Mouse (Mus musculus): ENCODE data around the gene Gm10382. TPM values are rescaled to one million over a fixed set of nuclear protein-coding genes. Genes with fewer than 3 reads are reported as not detected.
"Not testable (repeated sequence)": the region's sequence is repeated elsewhere in the genome, so short reads cannot be mapped to it uniquely, and the experiment has no call there.

Gm10382 gene
- total RNA-seq, 2 experiments from 2014 or later, result not detected

DNA sequence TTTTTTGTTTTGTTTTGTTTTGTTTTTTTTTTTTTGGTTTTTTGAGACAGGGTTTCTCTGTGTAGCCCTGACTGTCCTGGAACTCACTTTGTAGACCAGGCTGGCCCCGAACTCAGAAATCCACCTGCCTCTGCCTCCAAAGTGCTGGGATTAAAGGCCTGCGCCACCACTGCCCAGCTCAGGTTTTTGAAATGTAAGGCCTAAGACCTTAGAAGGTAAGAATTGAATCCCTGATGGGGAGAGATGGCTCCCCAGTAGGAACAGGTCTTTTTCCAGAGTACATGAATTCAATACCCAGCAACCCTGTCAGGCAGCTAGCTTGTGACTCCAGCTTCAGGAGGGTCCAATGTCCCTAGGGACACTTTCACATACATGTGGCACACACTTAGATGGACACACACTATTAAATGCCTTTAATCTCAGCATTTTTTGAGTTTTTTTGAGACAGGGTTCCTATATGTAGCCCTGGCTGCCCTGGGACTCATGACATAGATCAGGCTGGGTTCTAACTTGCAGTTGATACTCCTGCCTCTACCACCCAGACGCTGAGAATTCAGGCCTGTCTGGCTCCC lies 1.9 kb downstream of the Gm10382 start:
- DNase-seq, result no peak
- intact Hi-C loops (cut with DNase I; ENCODE audit: low total_unique reads), result no loop called here

DNA sequence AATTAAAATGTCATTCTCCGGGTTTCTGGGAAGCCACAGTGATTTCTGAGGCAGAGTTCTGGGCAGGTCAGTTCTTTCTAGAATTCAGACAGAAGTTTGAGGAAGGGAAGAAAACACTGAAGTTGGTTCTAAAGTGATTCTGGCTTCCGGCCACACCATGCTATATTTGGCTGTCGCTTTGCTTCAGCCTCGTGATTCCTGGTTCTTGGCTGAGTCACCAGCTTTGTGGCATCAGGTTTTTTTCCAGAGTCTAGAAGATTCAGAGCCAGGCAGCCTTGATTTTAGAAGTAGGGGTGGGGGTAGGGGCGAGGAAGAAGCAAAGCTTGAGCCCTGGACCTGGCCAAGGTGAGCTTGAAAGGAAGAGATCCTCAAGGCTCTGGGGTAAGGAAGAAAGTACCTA lies 2.5 kb downstream of the Gm10382 start:
- DNase-seq, result peak; percentile 52
- intact Hi-C loops (cut with DNase I; ENCODE audit: low total_unique reads), result no loop called here

DNA sequence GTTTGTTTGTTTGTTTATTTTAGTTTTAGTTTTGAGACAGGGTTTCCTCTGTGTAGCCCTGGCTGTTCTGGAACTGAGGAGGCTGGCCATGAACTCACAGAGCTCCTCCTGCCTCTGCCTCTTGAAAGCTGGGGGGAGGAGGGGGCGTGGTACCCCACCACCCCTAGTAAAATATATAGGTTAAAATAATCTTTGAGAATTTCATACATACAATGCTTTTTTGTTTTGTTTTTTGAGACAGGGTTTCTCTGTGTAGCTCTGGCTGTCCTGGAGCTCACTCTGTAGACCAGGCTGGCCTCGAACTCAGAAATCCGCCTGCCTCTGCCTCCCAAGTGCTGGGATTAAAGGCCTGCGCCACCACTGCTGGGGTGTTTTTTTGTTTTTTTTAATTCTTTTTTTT lies 3.1 kb downstream of the Gm10382 start:
- intact Hi-C loops (cut with DNase I; ENCODE audit: low total_unique reads); DNase-seq: not testable (repeated sequence)

DNA sequence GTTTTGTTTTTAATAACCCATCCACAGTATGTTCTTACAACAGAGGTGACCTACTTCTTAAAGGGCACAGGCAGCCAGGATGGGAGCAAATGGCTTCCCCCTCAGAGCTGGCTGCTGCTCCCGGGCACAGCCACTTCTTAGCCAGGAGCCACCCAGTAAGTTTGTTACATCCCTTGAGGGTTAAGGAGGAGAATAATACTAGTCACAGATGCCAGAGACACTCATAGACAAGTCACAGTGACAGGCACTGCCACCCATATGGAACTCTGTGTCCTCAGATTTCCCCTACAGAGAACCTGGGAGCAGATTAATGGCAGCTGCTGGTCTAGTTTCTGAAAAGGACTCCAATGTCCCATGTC lies 3.5 kb downstream of the Gm10382 start:
- no peak for DNase-seq
- intact Hi-C loops (cut with DNase I; ENCODE audit: low total_unique reads), result no loop called here

DNA sequence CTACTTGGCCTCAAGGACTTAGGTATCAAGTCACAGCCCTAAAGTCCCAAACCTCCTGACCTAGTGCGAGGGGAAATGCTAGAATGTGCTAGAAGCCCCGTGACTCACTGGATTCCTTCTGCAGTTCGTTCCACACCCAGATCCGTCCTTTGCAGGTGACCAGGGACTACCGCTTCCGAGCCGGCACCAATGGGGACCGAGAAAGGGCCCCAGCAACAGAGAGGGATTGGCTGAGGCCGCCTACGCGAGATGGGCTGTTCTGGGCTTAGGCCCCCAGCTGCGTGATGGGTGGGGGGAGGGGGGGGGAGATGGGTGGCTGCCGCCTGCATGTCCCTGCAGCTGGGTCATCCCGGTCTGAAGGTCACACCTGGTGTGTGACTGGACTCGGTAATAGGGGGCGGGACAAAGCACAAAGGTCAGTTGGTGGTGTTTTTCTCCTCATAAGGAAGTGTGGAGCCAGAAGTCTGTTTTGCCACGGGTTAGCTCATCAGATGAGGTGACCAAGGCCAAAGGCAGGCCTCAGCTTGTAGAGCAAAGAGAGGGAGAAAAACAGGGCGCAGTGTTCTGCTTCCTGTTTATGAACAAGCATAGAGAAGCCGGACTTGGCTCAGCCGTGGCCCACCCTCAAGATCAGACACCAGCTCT lies 4.0 kb downstream of the Gm10382 start:
- intact Hi-C loops (cut with DNase I; ENCODE audit: low total_unique reads), result no loop called here
- peak; percentile 97 for DNase-seq

DNA sequence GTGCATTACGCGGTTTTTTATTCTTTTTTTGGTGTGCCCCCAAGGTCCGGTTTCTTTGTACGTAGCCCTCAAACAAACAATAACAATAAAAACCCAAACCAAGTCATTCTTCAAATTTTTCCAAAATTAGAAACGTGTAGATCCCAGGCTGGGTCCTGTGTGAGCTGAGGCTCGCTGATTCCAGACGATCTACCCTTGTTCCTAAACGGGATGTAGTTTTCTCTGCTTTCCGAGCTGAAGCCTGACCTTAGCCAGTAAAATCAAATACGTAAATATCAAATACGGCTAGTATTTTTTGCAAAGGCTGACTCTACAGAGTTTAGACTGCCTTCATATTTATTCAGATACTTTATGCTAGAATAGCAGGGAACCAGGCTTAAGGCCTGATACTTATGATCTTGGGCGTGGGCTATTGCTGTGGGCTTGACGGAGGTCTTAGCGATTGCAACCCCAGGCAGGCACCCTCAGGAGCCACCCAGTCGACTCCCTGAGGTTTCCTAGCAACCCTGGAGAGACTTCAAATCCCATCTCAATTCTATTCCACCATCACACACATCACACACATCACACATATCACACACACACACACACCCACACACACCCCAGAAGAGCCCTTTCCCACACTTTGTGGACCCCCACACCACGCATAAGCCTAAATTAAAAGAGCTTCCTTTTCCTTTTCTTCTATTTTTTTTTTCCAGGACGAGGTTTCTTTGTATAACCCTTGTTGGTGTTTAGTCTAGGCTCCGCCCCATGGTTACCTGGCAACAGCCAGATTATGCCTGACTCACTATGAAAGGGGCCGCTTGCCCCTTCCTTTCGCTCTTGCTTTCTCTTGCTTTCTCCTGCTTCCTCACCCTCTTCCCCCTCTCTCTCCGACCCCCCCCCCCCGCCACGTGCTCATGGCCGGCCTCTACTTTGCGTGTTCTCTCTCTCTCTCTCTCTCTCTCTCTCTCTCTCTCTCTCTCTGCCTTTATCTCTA lies 4.8 kb downstream of the Gm10382 start:
- intact Hi-C loops (cut with DNase I; ENCODE audit: low total_unique reads), result no loop called here
- DNase-seq, result peak; percentile 77

DNA sequence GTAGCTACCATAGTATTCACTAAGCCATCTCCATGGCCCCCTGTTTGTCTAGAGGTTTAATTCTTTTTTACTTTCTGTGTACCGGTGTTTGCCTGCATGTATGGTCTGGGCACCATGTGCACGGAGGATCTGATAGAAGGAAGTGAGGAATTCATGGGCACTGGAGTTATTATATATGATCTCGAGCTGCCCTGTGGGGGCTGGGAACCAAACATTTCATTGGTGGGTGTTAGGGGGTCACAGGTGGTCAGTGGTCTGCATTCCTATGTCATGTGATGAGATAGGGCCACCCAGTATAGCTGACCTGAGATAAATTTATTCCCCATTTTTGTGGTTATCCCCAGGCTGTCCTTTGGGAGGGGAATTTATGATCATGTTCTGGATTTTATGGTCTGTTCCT lies 5.9 kb downstream of the Gm10382 start:
- DNase-seq, result no peak
- intact Hi-C loops (cut with DNase I; ENCODE audit: low total_unique reads), result no loop called here

DNA sequence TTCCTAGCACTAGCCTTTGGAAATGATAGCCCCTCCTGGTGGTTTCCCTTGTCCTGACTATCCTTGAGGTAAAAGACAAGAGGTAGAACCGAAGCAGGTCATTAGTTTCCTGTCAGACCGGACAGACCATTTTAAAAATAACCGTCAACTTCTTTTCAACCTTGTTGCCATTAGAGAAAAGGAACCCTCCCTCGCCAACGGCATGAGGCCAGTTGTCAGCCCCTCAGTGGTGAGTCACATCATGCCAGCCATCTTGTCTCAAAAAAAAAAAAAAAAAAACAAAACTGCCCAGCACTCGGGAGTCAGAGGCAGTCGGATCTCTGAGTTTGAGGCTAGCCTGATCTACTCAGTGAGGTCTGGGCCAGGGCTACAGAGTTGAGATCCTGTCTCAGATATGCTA lies 11.8 kb downstream of the Gm10382 start:
- intact Hi-C loops (cut with DNase I; ENCODE audit: low total_unique reads), result no loop called here
- DNase-seq, result no peak

DNA sequence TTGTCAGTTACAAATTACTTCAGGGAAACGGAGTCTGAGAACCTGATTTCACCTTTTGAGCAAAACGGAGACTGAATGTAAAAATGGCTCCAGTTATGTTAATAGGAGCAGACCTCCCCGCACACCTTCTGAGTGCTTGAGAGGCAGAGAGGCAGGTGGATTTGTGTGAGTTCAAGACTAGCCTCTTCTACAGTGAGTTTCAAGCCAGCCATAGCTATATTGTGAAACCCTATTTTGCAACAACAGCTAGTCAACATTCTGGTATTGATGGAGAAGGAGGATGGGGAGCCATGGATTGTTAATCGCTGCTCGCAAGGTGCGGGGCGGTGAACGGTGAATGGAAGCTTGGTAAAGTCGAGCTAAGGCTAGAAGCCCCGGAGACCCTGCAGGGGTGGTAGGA lies 13.4 kb downstream of the Gm10382 start:
- DNase-seq, result no peak
- intact Hi-C loops (cut with DNase I; ENCODE audit: low total_unique reads), result no loop called here

DNA sequence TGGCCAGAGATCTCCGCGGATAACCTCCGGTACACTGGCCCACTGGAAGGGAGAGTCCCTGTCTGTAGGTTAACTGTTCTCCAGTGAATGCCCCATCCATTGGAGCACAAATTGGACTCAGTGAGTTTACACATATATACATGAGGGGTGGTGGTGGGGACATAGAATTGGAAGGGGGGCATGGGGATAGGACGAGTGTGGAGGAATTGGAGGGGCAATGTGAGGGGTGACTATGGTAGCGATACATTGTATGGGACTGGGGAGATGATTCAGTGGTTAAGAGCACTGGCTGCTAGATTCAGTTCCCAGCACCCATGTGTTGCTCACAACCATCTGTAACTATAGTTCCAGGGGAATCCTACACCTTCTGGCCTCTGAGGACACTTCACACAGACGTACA lies 13.9 kb downstream of the Gm10382 start:
- intact Hi-C loops (cut with DNase I; ENCODE audit: low total_unique reads), result no loop called here
- DNase-seq, result no peak

DNA sequence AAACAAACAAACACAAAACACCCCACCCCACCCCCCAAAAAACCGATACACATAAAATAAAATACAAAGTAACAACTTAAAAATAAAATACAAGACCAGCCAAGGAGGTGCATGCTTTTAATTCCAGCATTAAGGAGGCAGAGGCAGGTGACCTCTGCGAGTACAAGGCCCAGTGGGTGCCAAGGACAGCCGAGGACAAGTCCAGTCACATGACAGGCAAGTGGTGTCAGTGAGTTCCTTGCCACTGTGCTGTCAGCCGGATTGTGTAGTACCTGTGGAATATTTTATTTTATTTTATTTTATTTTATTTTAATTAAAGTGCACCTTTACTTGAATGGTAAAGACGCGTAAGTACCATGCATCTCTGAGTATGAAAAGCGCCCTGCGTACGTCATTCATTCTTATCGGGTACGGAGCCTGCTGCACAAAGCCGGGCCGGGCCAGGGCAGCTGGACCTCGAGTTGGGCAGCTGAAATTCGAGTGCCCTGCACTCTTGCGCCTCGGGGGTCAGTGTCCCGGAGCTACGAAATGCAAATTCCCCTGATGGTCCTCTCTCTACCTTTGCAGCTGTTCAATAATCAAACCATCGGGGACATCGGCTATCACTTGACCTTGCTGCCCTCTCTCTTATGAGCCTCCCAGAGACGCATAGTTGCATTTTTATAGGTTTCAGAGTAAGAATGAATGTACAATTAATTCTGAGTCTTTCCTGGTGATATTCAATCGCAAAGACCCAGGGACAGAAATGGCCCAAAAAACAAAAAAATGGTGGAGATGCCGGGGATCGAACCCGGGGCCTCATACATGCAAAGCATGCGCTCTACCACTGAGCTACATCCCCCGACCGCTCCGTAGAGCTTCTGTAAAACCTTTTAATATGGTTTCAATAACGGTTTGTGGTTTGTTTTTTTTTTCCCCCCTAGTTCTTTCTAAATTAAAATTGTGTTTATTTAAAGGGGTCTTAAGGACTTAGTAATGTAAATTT lies 14.7 kb downstream of the Gm10382 start:
- intact Hi-C loops (cut with DNase I; ENCODE audit: low total_unique reads), result no loop called here
- DNase-seq, result peak; percentile 47

DNA sequence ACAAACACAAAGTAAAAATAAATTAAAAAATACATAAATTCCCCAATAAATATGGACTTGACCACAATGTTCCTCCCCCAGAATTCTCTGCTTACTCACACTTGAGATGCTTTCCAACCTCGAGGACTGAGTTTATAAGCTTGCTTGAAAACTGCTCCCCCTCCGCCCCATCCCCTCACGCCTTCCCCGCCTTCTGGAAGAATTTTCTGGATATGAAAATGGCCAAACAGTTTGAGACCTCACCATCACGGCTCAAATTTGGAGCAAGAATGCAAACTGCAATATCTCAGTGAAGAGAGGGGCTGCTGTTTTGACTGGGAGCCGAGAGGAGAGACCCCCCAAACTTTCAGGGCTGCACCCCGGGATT lies 15.4 kb downstream of the Gm10382 start:
- DNase-seq, result no peak
- intact Hi-C loops (cut with DNase I; ENCODE audit: low total_unique reads), result no loop called here

DNA sequence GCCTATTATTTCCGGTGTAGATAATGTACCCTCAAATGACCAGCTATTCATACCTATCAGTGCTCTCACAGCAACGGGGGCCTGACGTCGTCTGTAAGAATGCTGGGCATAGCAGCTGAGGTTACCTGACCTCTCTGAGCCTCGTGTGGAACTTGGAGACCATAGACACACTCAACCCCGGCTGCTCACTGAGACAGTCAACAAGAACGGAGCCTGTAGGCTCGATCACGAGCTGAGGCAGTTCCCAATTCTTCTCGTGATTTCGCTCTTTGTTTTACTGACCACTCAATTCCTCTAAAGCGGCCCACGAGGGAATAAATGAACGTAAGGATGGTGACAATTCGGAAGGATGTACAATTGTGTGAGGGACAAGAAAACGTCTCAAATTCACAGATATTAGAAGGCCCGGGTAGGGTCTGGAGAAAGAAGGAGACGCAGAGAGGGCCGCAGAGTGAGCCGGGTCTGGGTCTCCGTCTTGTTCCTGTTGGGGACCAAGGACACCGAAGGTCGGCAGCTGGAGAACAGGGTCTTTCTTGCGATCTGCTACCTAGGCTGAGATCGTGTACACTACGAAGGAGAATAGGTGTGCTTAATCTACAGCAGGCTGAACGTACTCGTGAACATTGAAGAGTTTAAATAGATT lies 15.9 kb downstream of the Gm10382 start:
- intact Hi-C loops (cut with DNase I; ENCODE audit: low total_unique reads), result no loop called here
- DNase-seq, result peak; percentile 41

DNA sequence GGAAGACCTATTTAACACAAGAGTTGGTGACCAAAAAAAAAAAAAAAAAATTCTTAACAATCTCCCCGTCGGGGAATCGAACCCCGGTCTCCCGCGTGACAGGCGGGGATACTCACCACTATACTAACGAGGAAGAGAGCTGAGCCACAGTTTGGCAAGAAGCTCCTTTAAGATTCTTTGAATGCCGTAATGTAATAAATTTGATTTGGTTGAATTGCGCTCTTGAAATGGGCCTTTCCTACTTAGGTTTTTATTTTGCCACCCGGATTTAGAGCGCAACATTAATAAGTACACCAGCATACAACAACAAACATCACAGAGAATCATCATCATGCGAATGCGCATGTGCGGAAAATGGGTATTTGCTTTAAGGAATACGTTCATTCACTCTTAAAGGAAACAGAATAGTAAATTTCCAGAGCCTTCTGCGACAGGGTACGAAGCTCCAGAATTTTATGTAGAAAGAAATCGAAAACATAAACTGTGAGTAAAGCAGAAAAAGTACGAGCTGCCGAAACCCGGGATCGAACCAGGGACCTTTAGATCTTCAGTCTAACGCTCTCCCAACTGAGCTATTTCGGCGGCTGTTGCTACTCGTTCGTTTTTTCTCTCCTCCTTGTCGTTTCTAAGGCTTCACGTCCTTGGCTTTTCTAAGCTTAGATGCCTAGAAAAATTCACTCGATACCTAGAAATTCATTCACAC lies 16.6 kb downstream of the Gm10382 start:
- peak; percentile 70 for DNase-seq
- intact Hi-C loops (cut with DNase I; ENCODE audit: low total_unique reads), result no loop called here

DNA sequence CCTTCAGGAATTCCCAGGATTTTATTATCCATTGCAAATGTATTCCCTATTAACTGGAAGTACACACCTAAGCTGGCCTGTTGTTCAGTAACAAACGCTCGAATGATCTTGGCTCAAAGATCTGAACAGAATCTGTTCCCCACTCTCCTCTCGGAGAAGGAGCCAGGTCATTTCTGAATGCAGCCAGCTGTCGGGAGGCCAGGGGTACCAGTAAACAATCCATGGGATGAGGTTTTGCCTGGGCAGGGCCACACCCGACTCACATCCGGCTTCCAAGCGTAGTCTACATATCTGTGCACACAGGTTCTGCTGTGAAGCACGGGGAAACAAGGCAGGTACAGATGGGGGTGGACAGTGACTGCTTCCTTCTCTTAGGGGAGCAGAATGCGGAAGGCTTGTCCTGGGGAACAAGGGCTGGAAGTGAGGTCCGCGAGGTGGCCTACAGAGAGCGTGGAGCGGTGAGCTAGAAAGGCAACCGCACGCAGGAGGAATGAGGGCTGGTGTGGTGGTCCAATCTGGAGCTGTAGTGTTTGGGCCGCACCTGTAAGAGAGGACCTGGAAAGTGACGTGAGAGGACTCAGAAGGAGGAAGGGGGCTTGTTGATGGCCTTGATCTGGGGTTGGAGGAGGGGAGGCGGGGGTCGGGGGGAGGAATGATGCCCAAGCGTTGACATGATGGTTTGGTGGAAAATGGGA lies 17.3 kb downstream of the Gm10382 start:
- DNase-seq, result peak; percentile 43

DNA sequence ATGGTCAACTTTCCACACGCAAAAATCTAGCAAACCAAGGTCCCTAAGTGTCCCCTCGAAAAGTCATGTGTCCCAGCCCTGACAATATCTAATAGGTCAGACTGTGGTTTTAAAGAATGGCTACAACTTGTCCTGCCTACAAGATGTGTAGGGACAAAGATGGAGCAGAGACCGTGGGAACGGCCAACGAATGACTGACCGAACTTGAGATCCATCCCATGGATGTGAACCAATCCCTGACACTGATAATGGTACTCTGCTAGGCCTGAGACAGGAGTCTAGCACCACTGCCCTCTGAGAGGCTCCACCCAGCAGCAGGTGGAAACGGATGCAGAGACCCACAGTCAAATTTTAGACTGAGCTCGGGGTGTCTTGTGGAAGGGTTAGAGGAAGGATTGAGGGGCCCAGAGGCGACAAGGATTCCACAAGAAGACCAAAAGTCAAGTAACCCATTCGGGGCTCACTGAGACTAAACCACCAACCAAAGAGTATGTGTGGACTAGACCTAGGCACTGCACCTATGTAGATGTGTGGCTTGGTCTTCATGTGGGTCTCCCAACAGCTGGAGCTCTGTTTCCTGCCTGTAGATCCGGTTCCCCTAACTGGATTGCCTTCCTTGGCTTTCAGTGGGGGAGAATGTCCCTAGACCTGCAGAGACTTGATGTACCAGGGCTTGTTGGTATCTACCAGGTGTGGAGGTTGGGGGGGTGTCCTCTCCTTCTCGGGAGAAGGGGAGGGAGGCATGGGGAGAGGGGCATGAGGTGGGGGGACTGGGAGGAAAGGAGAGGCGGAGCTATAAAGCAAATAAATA lies 18.1 kb downstream of the Gm10382 start:
- intact Hi-C loops (cut with DNase I; ENCODE audit: low total_unique reads), result no loop called here
- no peak for DNase-seq

More for the DNA sequence above, 17.3 kb downstream of the Gm10382 start:
- intact Hi-C loops (cut with DNase I; ENCODE audit: low total_unique reads), result no loop called here

DNA sequence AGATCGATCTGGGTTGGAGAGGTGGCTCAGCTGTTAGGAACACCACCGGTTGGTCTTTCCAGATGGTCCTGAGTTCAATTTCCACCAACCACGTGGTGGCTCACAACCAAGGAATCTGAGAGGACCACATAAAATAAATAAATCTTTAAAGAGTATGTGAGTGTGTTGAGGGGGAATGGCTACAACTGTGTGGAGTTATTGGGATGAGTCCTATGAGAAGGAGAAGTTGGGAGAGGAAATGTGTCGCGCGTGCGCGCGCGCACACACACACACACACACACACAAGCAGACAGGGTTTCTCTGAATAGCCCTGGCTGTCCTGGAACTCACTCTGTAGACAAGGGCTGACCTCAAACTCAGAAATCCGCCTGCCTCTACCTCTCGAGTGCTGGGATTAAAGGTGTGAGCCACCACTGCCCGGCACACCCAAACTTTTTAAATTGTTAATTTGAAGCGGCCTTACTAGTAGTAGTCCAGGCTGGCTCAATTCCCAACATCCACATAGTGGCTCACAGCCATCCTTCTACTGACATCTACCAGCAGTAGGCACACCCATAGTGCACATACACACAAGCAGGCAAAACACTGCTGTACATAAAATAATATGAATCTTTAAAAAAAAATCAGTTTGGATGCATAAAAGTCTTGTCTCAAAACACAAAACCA lies 18.9 kb downstream of the Gm10382 start:
- DNase-seq, result no peak
- intact Hi-C loops (cut with DNase I; ENCODE audit: low total_unique reads), result no loop called here

All from gastrocnemius, postnatal 14 days (tissue).